Mouse (Mus musculus) forebrain, embryonic 10.5 days (tissue): ENCODE data around the gene Apol9a. TPM values are rescaled to one million over a fixed set of nuclear protein-coding genes. Genes with fewer than 3 reads are reported as not detected.
"Not testable (repeated sequence)": the region's sequence is repeated elsewhere in the genome, so short reads cannot be mapped to it uniquely, and the experiment has no call there.

Experiments used
- DNase-seq: peaks from one replicate; pipeline ENCODE4 v3.0.0-alpha.2; 2017; ENCODE audit warnings: low spot score; ENCODE audit errors: extremely low spot score
- H3K27ac ChIP-seq: fragments of 300-500 bp; sonication (generic); 2 replicates; pipeline ENCODE4 v1.5.1; 2016; ENCODE audit warnings: mild to moderate bottlenecking
- H3K27me3 ChIP-seq: fragments of 300-500 bp; sonication (generic); 2 replicates; pipeline ENCODE4 v1.6.1; 2016; ENCODE audit warnings: mild to moderate bottlenecking; ENCODE audit not compliant: poor library complexity, severe bottlenecking
- H3K36me3 ChIP-seq: fragments of 300-500 bp; sonication (generic); replicated peaks from 2 replicates; pipeline ENCODE4 v1.6.1; 2016; ENCODE audit warnings: mild to moderate bottlenecking, moderate library complexity
- H3K4me1 ChIP-seq: fragments of 300-500 bp; sonication (generic); 2 replicates; pipeline ENCODE4 v1.6.1; 2016
- H3K4me3 ChIP-seq: fragments of 300-500 bp; sonication (generic); 2 replicates; pipeline ENCODE4 v1.5.1; 2016; ENCODE audit warnings: mild to moderate bottlenecking, moderate library complexity
- H3K9me3 ChIP-seq: fragments of 300-500 bp; sonication (generic); 2 replicates; pipeline ENCODE4 v1.6.1; 2016; ENCODE audit warnings: mild to moderate bottlenecking, moderate library complexity
- WGBS: fragments of 180-500 bp; shearing (Covaris S2); methylation state at CpG from one replicate; pipeline ENCODE4 v1.1.7; 2016; 5-methylcytosine and 5-hydroxymethylcytosine counted together
- polyA plus RNA-seq: library from polyadenylated mRNA; unstranded; fragments of >200 nt; fragmentation: Nextera tagmentation; extraction: Ambion mirVana; gene quantifications from 2 replicates; pipeline ENCODE4 v1.2.1, GENCODE M21; 2016

Gene Apol9a
- not detected in 2 replicates for polyA plus RNA-seq

GRCm38 (mm10) chr15:77411035-77411434, at the start of gene Apol9a:
Apol9a (minus strand) TSS chr15:77411135.
- not testable (repeated sequence) for H3K36me3 ChIP-seq, H3K27me3 ChIP-seq, H3K4me3 ChIP-seq, H3K27ac ChIP-seq, DNase-seq, H3K9me3 ChIP-seq, H3K4me1 ChIP-seq
- 88% methylated on average over 1 of the region's 4 CpGs for WGBS

GRCm38 (mm10) chr15:77449927-77450326, 39.0 kb upstream of the Apol9a start:
- H3K4me1 ChIP-seq, H3K27me3 ChIP-seq, H3K36me3 ChIP-seq, H3K27ac ChIP-seq, H3K9me3 ChIP-seq, H3K4me3 ChIP-seq, DNase-seq: not testable (repeated sequence)
- WGBS, result 58% methylated on average over 10 of the region's 10 CpGs

- H3K9me3 ChIP-seq, H3K27ac ChIP-seq, H3K36me3 ChIP-seq, DNase-seq, H3K4me1 ChIP-seq, H3K4me3 ChIP-seq, H3K27me3 ChIP-seq: not testable (repeated sequence)
- 94% methylated on average over 2 of the region's 2 CpGs for WGBS
Observed at GRCm38 (mm10) chr15:77447392-77447791, 36.5 kb upstream of the Apol9a start, which contains the start of gene Apol7b. Apol7b (minus strand) TSS chr15:77447492.

GRCm38 (mm10) chr15:77445668-77446067, 34.7 kb upstream of the Apol9a start:
- H3K4me1 ChIP-seq, DNase-seq, H3K9me3 ChIP-seq, H3K27ac ChIP-seq, H3K27me3 ChIP-seq, H3K36me3 ChIP-seq, H3K4me3 ChIP-seq: not testable (repeated sequence)
- WGBS, result 96% methylated on average over 1 of the region's 1 CpGs

- 83% methylated on average over 8 of the region's 8 CpGs for WGBS
- H3K9me3 ChIP-seq, H3K4me3 ChIP-seq, DNase-seq, H3K27ac ChIP-seq, H3K36me3 ChIP-seq, H3K27me3 ChIP-seq, H3K4me1 ChIP-seq: not testable (repeated sequence)
Observed at GRCm38 (mm10) chr15:77444746-77445145, 33.8 kb upstream of the Apol9a start.

- not testable (repeated sequence) for H3K27ac ChIP-seq, H3K9me3 ChIP-seq, H3K4me3 ChIP-seq, H3K36me3 ChIP-seq, DNase-seq, H3K27me3 ChIP-seq, H3K4me1 ChIP-seq
- WGBS, result 82% methylated on average over 9 of the region's 10 CpGs
Observed at GRCm38 (mm10) chr15:77428690-77429448, 17.9 kb upstream of the Apol9a start.

GRCm38 (mm10) chr15:77422925-77423324, 12.0 kb upstream of the Apol9a start:
- not testable (repeated sequence) for H3K9me3 ChIP-seq, H3K4me1 ChIP-seq, DNase-seq, H3K4me3 ChIP-seq, H3K27me3 ChIP-seq, H3K36me3 ChIP-seq, H3K27ac ChIP-seq
- 91% methylated on average over 5 of the region's 7 CpGs for WGBS

- DNase-seq, H3K27me3 ChIP-seq, H3K27ac ChIP-seq, H3K4me1 ChIP-seq, H3K4me3 ChIP-seq, H3K9me3 ChIP-seq, H3K36me3 ChIP-seq: not testable (repeated sequence)
- no CpG with 5 or more reads among the region's 3 CpGs for WGBS
Observed at GRCm38 (mm10) chr15:77419657-77420056, 8.7 kb upstream of the Apol9a start.

- H3K27me3 ChIP-seq, H3K4me1 ChIP-seq, H3K9me3 ChIP-seq, H3K36me3 ChIP-seq, DNase-seq, H3K27ac ChIP-seq, H3K4me3 ChIP-seq: not testable (repeated sequence)
- WGBS, result 16% methylated on average over 5 of the region's 10 CpGs
Observed at GRCm38 (mm10) chr15:77416655-77417333, 5.9 kb upstream of the Apol9a start.

- DNase-seq, H3K27me3 ChIP-seq, H3K9me3 ChIP-seq, H3K4me1 ChIP-seq, H3K27ac ChIP-seq, H3K36me3 ChIP-seq, H3K4me3 ChIP-seq: not testable (repeated sequence)
- WGBS, result 74% methylated on average over 2 of the region's 2 CpGs
Observed at GRCm38 (mm10) chr15:77415653-77416052, 4.7 kb upstream of the Apol9a start.

- not testable (repeated sequence) for H3K4me1 ChIP-seq, H3K27me3 ChIP-seq, H3K36me3 ChIP-seq, H3K4me3 ChIP-seq, H3K27ac ChIP-seq, H3K9me3 ChIP-seq, DNase-seq
- 41% methylated on average over 4 of the region's 4 CpGs for WGBS
Observed at GRCm38 (mm10) chr15:77412695-77413094, 1.8 kb upstream of the Apol9a start.

- not testable (repeated sequence) for H3K36me3 ChIP-seq, H3K4me3 ChIP-seq, H3K9me3 ChIP-seq, H3K4me1 ChIP-seq, DNase-seq, H3K27me3 ChIP-seq, H3K27ac ChIP-seq
- WGBS, result 91% methylated on average over 10 of the region's 10 CpGs
Observed at GRCm38 (mm10) chr15:77406370-77406769, 4.6 kb downstream of the Apol9a start.

- not testable (repeated sequence) for H3K4me3 ChIP-seq, H3K27me3 ChIP-seq, H3K9me3 ChIP-seq, DNase-seq, H3K4me1 ChIP-seq, H3K27ac ChIP-seq, H3K36me3 ChIP-seq
- WGBS, result 61% methylated on average over 9 of the region's 9 CpGs
Observed at GRCm38 (mm10) chr15:77399027-77399426, 11.9 kb downstream of the Apol9a start, which contains the start of gene Apol7a. Apol7a (minus strand) TSS chr15:77399110.
